Mouse (Mus musculus) spleen, postnatal 10 days (tissue): ENCODE results near the gene Cgref1.

ENCODE experiments used
- DNase-seq, 2 experiments: peaks; one replicate each; pipeline ENCODE4 v3.0.0; 2021 to 2022; ENCODE audit warnings: low spot score in 2 of 2

Gene Cgref1

GRCm38 (mm10) chr5:30917348-30917747 is 28.0 kb downstream of the Cgref1 start:
- no peak for DNase-seq

- no peak for DNase-seq
Observed at GRCm38 (mm10) chr5:30916841-30917240, 28.6 kb downstream of the Cgref1 start.

- DNase-seq = peak; percentile 51 to 70
Observed at GRCm38 (mm10) chr5:30915974-30916433, 29.4 kb downstream of the Cgref1 start.

GRCm38 (mm10) chr5:30915456-30915855 is 29.9 kb downstream of the Cgref1 start:
- DNase-seq = no peak

GRCm38 (mm10) chr5:30914849-30915248 is 30.5 kb downstream of the Cgref1 start:
- no peak for DNase-seq

- DNase-seq = no peak
Observed at GRCm38 (mm10) chr5:30914101-30914635, 31.2 kb downstream of the Cgref1 start.

GRCm38 (mm10) chr5:30913060-30913841 is 32.1 kb downstream of the Cgref1 start, which contains the start of gene Emilin1:
Gene Emilin1 (plus strand): TSS chr5:30913402.
- DNase-seq = no peak

- no peak for DNase-seq
Observed at GRCm38 (mm10) chr5:30912156-30912555, 33.2 kb downstream of the Cgref1 start.

GRCm38 (mm10) chr5:30910481-30910880 is 34.9 kb downstream of the Cgref1 start:
- DNase-seq = no peak

GRCm38 (mm10) chr5:30909863-30910262 is 35.5 kb downstream of the Cgref1 start:
- no peak for DNase-seq

- no peak for DNase-seq
Observed at GRCm38 (mm10) chr5:30909300-30909659, 36.1 kb downstream of the Cgref1 start.

- DNase-seq = no peak
Observed at GRCm38 (mm10) chr5:30908426-30909299, 36.7 kb downstream of the Cgref1 start.

GRCm38 (mm10) chr5:30907413-30908059 is 37.9 kb downstream of the Cgref1 start, which contains the start of gene Ost4:
Gene Ost4 (minus strand): TSS chr5:30907788.
- peak; percentile 98 to 99 for DNase-seq

- DNase-seq = no peak
Observed at GRCm38 (mm10) chr5:30901860-30902259, 43.5 kb downstream of the Cgref1 start.

GRCm38 (mm10) chr5:30890375-30890774 is 55.0 kb downstream of the Cgref1 start:
- DNase-seq = no peak

- no peak for DNase-seq
Observed at GRCm38 (mm10) chr5:30889088-30889754, 56.2 kb downstream of the Cgref1 start.

- peak; percentile 87 to 90 for DNase-seq
Observed at GRCm38 (mm10) chr5:30888337-30889087, 56.9 kb downstream of the Cgref1 start, which contains the start of gene Agbl5. Gene Agbl5 (plus strand): TSS chr5:30888694.

GRCm38 (mm10) chr5:30887858-30888336 is 57.5 kb downstream of the Cgref1 start:
- DNase-seq = peak; percentile 85 to 93

GRCm38 (mm10) chr5:30887331-30887761 is 58.0 kb downstream of the Cgref1 start:
- peak; percentile 68 to 75 for DNase-seq

- DNase-seq = no peak
Observed at GRCm38 (mm10) chr5:30886731-30887130, 58.7 kb downstream of the Cgref1 start.
